Comparison of ENCODE assay signal across 9 mouse cellular contexts in the genomic region with DNA sequence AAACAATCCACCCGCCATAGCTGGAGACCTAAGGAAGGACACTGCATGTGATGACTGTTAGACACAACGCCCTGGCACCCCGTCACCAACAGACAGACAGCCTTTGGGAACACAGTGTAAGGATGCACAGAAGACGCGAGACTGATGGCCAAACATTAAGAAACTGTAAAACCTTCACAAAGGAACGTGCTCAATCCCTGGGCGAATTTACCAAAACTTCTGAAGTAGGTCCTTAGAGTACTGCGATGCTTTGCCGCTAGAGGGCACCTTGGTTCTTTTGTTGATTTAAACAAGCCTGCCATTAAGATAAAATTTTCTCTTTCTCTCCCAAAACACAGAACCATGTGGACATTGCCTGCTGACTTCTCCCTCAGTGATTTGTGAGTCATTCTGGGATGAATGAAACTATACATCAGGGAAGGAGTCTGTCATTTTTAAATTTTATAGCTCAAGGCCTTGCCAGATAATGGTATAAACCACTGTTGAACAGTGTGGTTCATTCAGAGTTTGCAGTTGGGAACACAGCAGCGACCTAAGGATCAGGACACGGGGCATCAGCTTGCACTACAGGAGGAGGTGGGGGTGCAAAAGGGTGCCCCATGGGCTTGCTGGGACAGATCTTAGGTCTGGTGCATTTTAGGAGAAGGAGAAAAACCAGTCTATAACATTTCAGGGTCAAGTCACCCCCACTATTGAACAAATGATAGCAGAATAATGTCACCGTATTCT. TPM values are rescaled to one million over a fixed set of nuclear protein-coding genes. Genes with fewer than 3 reads are reported as not detected.
DNase-seq lines count a peak whose midpoint lies in the region; ATAC-seq and TF ChIP-seq lines count a peak whose summit lies in the region.
"Had no signal": no experiment of that assay in that cellular context is flagged by ENCODE, and none has a peak within 500 bp of the region (broad histone marks: within the 10 kb centered on the region; RNA-seq: fewer than 3 reads in every experiment).

No protein-coding gene starts in this region.

- H3K36me3 ChIP-seq in G1E (replicated peaks) = peaks cover 54% of the 10 kb centered on the region
- H3K36me3 ChIP-seq in intestine, embryonic 16.5 days (ENCODE audit: control insufficient read depth, insufficient read depth, low read length) = 0 out of 2 replicates have a peak, but pooled peaks cover 5% of the 10 kb centered on the region
- peaks cover 9% of the 10 kb centered on the region; the same call in 1 of the 2 replicates for H3K36me3 ChIP-seq in liver, embryonic 13.5 days
- peaks cover 12% of the 10 kb centered on the region for H3K36me3 ChIP-seq in neural tube, embryonic 13.5 days

- H3K4me3 ChIP-seq in G1E (ENCODE audit: low read depth, low read length) = no peak overlapping the region
- H3K4me3 ChIP-seq in intestine, embryonic 16.5 days (ENCODE audit: low read length) = no peak overlapping the region
- H3K4me3 ChIP-seq in liver, embryonic 13.5 days (replicated peaks) = no peak overlapping the region
- no peak overlapping the region for H3K4me3 ChIP-seq in neural tube, embryonic 13.5 days
- H3K4me3 ChIP-seq: stomach, embryonic 15.5 days had no signal

- no peak overlapping the region for H3K27ac ChIP-seq in intestine, embryonic 16.5 days (ENCODE audit: low read length)
- no peak overlapping the region for H3K27ac ChIP-seq in liver, embryonic 13.5 days
- no peak overlapping the region for H3K27ac ChIP-seq in neural tube, embryonic 13.5 days (replicated peaks)
- H3K27ac ChIP-seq: stomach, embryonic 15.5 days had no signal

- no peaks in the 10 kb centered on the region for H3K9me3 ChIP-seq in G1E (replicated peaks)
- H3K9me3 ChIP-seq in intestine, embryonic 16.5 days (ENCODE audit: control insufficient read depth, low read length) = no peaks in the 10 kb centered on the region
- no peaks in the 10 kb centered on the region for H3K9me3 ChIP-seq in liver, embryonic 13.5 days (replicated peaks)
- H3K9me3 ChIP-seq in neural tube, embryonic 13.5 days = no peaks in the 10 kb centered on the region
- H3K9me3 ChIP-seq: stomach, embryonic 15.5 days had no signal

- H3K4me1 ChIP-seq in G1E (ENCODE audit: insufficient read depth, low read depth, low read length) = peaks cover 3% of the 10 kb centered on the region; the same call in 1 of the 2 replicates
- H3K4me1 ChIP-seq in intestine, embryonic 16.5 days (ENCODE audit: control insufficient read depth, insufficient read depth, low read length) = no peaks in the 10 kb centered on the region
- no peaks in the 10 kb centered on the region for H3K4me1 ChIP-seq in liver, embryonic 13.5 days (replicated peaks)
- no peaks in the 10 kb centered on the region for H3K4me1 ChIP-seq in neural tube, embryonic 13.5 days (replicated peaks)
- H3K4me1 ChIP-seq: stomach, embryonic 15.5 days had no signal

- 46% methylated on average over 12 of the region's 12 CpGs for WGBS in intestine, embryonic 16.5 days
- 48% methylated on average over 12 of the region's 12 CpGs for WGBS in liver, embryonic 13.5 days (ENCODE audit: insufficient replicate concordance)
- 47% methylated on average over 12 of the region's 12 CpGs for WGBS in neural tube, embryonic 13.5 days

- peak; percentile 64; the same call in 1 of the 2 replicates for TF ChIP-seq CTCF in G1E (IDR thresholded peaks at IDR 0.05; ENCODE audit: low read depth, low read length)

- DNase-seq in 3134 (ENCODE audit: extremely low read depth, insufficient read length, low spot score) = peak; percentile 16
- peak; percentile 11 for DNase-seq in G1E (ENCODE audit: low spot score)
- DNase-seq in cerebellum, adult 8-10 months = peak; percentile 80
- DNase-seq in frontal cortex, adult 2 months (ENCODE audit: extremely low spot score in 1 of 2, low spot score in 1 of 2) = peak; percentile 23 to 86
- peak; percentile 17 for DNase-seq in liver, embryonic 13.5 days
- peak; percentile 67 for DNase-seq in telencephalon, adult 2 months (ENCODE audit: low read depth, low spot score)

- no peak overlapping the region for H3K9ac ChIP-seq in intestine, embryonic 16.5 days (ENCODE audit: low read depth, low read length)
- H3K9ac ChIP-seq in liver, embryonic 13.5 days = no peak overlapping the region
- no peak overlapping the region for H3K9ac ChIP-seq in neural tube, embryonic 13.5 days
- H3K9ac ChIP-seq: stomach, embryonic 15.5 days had no signal

- no peaks in the 10 kb centered on the region for H3K27me3 ChIP-seq in G1E (ENCODE audit: insufficient read depth, low read length)
- H3K27me3 ChIP-seq in intestine, embryonic 16.5 days (replicated peaks; ENCODE audit: control insufficient read depth, insufficient read depth, low read length) = no peaks in the 10 kb centered on the region
- H3K27me3 ChIP-seq in liver, embryonic 13.5 days = no peaks in the 10 kb centered on the region
- H3K27me3 ChIP-seq in neural tube, embryonic 13.5 days = no peaks in the 10 kb centered on the region
- H3K27me3 ChIP-seq: stomach, embryonic 15.5 days had no signal

- no peak overlapping the region for H3K4me2 ChIP-seq in intestine, embryonic 16.5 days (ENCODE audit: low read depth, low read length)
- no peak overlapping the region for H3K4me2 ChIP-seq in liver, embryonic 13.5 days
- H3K4me2 ChIP-seq in neural tube, embryonic 13.5 days = no peak overlapping the region
- H3K4me2 ChIP-seq: stomach, embryonic 15.5 days had no signal

- ATAC-seq in G1E (ENCODE audit: extremely low read depth, insufficient number of reproducible peaks, low FRiP score, poor library complexity, severe bottlenecking) = no peak
- ATAC-seq in intestine, embryonic 16.5 days = peak; percentile 33; the same call in 1 of the 2 replicates
- no peak for ATAC-seq in liver, embryonic 13.5 days (ENCODE audit: low read depth)
- ATAC-seq in neural tube, embryonic 13.5 days (ENCODE audit: low read depth) = peak; percentile 76

RNA-seq across cellular contexts. Expression of a gene that starts 28.6 kb away (rescaled TPM):
- total RNA-seq in G1E (2014; fragmentation: Nextera tagmentation) (377 and 610 TPM in 2 replicates), G1E (2017) (197 and 208 TPM in 2 replicates)
- 118 and 132 TPM in 2 replicates for polyA plus RNA-seq in G1E (2012)
- polyA plus RNA-seq in frontal cortex, adult 2 months (2012; rRNA removed) = 7.4 and 8.3 TPM in 2 replicates
- 252 and 287 TPM in 2 replicates for polyA plus RNA-seq in intestine, embryonic 16.5 days (2015; fragmentation: Nextera tagmentation; extraction: Ambion mirVana)
- 404 and 474 TPM in 2 replicates for polyA plus RNA-seq in liver, embryonic 13.5 days (2015; fragmentation: Nextera tagmentation; extraction: Ambion mirVana)
- polyA plus RNA-seq in neural tube, embryonic 13.5 days (2015; fragmentation: Nextera tagmentation; extraction: Ambion mirVana) = 85.6 and 87.2 TPM in 2 replicates

RNA-seq across cellular contexts. Expression of a gene that starts 52.6 kb away (rescaled TPM):
- total RNA-seq in G1E (2014; fragmentation: Nextera tagmentation) = 17.3 and 17.4 TPM in 2 replicates
- 55.5 and 79.5 TPM in 2 replicates for total RNA-seq in G1E (2017)
- 24.5 and 30.5 TPM in 2 replicates for polyA plus RNA-seq in G1E (2012)
- 10.6 and 11.5 TPM in 2 replicates for polyA plus RNA-seq in frontal cortex, adult 2 months (2012; rRNA removed)
- polyA plus RNA-seq in intestine, embryonic 16.5 days (2015; fragmentation: Nextera tagmentation; extraction: Ambion mirVana) = 20.6 and 21.7 TPM in 2 replicates
- 14.5 and 14.7 TPM in 2 replicates for polyA plus RNA-seq in liver, embryonic 13.5 days (2015; fragmentation: Nextera tagmentation; extraction: Ambion mirVana)
- polyA plus RNA-seq in neural tube, embryonic 13.5 days (2015; fragmentation: Nextera tagmentation; extraction: Ambion mirVana) = 50.6 and 51.0 TPM in 2 replicates

Comparison
In these comparisons a context has a peak if more than half of its experiments do, and no peak if none do; other contexts are left out.
1. DNase-seq: peak in every context shown above with its lines; median percentile 80 in cerebellum, adult 8-10 months; 67 in telencephalon, adult 2 months; 54 in frontal cortex, adult 2 months; 17 in liver, embryonic 13.5 days; 16 in 3134; 11 in G1E.
2. ATAC-seq: peak in intestine, embryonic 16.5 days (single experiment) and neural tube, embryonic 13.5 days (single experiment); none in G1E (single experiment) and liver, embryonic 13.5 days (single experiment).